Mouse (Mus musculus) urinary bladder, postnatal 10 days (tissue): ENCODE data around the gene Sorcs2.

ENCODE experiments used
- DNase-seq: peaks from one replicate; pipeline ENCODE4 v3.0.0; 2022; ENCODE audit warnings: low spot score

Sorcs2 gene

GRCm38 (mm10) chr5:36358161-36358560 is 39.8 kb downstream of the Sorcs2 start:
- no peak for DNase-seq

DNA sequence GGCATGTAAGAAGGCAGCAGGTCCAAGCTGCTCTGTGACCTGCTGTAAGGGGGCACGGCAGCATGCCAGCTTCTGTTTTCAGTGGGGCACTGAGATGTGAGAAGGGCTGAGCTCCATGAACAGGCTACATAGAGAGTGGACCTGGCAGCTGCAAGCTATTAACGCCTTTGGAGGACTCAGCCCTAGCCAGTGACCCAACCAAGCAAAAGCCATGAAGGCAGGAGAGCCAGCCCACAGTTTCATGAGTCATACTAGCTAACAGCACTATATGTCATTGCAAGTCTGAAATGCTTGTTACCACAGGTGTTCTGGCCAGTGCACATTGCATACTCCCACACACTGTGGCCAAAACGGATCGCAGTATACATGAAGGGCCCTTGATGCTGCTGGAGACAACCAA is 41.3 kb downstream of the Sorcs2 start:
- no peak for DNase-seq

DNA sequence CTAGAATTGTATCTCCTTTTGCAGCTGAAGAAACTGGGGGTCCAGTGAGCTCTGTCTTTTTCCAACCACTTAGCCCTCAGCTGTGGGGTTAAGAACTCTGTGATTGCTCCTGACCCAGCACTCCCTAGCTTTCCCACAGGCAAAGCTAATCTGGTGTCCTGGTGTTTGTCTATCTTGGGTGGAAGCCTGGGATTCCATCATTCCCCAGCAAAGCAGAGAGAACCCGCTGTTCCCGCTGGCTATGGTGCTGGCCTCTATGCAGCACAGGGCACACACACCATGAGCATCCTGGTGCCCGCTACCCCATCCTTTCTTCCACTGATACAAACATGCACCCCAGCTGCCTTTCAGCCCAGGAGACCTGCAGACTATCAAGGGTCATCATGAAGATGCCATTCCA is 42.3 kb downstream of the Sorcs2 start:
- DNase-seq, result no peak

GRCm38 (mm10) chr5:36353679-36354078 is 44.3 kb downstream of the Sorcs2 start:
- no peak for DNase-seq

DNA sequence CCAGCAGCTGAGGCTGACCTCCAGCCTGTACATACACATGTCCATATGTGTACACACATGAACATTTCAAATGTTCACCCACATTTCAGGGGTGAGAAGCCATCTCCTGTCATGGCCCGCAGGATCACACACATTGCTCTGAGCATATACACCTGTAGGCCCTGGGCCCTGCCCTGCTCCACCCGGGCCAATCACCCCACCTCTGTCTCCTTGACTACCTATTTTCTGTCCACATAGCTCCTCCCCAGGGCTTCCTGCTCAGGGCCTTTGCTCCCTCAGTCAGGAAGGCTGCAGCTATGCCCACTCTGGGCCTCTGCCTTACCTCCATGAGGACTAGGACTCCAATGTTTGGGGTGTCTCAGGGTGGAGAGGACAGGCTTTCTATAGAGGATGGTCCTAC is 44.7 kb downstream of the Sorcs2 start:
- DNase-seq, result no peak

DNA sequence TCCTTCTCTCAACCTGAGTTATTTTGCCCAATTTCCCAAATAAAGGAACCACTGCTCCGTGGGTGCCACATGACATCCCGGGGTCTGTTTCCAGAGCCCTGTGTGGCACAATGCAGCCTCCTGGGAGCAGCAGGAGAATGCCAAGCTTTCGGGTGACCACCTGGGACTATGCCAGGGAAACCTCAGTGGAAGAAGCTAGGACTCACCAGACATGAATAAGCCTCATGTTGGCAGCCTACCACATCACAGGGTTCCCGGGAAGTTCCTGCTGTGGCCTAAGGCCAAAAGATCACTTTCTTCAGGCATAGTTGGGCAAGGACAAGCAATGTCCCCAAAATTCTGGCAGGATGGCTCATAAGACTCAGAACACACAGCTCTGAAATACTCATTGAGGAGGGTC is 51.2 kb downstream of the Sorcs2 start:
- no peak for DNase-seq

GRCm38 (mm10) chr5:36339283-36339682 is 58.7 kb downstream of the Sorcs2 start:
- DNase-seq, result no peak

DNA sequence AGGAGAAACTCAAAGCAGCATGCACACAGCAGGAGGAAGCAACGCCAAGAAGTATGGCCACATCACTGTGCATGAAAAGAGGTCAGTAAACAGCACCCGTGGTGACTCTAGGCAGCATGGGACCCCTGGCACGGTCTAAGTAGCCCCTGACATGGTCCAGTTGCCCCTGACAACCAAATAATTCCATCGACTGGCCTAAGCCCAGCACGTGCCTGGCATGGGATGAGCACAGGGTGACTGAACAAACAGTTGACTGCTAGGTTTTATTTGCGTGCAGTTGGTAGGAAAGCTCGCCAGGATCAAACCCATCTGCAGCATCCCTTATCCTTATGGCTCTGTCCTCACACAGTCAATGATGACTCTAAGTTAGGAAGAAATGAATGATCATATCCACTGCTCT is 61.7 kb downstream of the Sorcs2 start:
- no peak for DNase-seq

- DNase-seq, result no peak
These were observed 62.3 kb downstream of the Sorcs2 start for GRCm38 (mm10) chr5:36335661-36336060.

- no peak for DNase-seq
These were observed 63.7 kb downstream of the Sorcs2 start for GRCm38 (mm10) chr5:36334227-36334626.

GRCm38 (mm10) chr5:36330472-36331155 is 67.3 kb downstream of the Sorcs2 start:
- no peak for DNase-seq

DNA sequence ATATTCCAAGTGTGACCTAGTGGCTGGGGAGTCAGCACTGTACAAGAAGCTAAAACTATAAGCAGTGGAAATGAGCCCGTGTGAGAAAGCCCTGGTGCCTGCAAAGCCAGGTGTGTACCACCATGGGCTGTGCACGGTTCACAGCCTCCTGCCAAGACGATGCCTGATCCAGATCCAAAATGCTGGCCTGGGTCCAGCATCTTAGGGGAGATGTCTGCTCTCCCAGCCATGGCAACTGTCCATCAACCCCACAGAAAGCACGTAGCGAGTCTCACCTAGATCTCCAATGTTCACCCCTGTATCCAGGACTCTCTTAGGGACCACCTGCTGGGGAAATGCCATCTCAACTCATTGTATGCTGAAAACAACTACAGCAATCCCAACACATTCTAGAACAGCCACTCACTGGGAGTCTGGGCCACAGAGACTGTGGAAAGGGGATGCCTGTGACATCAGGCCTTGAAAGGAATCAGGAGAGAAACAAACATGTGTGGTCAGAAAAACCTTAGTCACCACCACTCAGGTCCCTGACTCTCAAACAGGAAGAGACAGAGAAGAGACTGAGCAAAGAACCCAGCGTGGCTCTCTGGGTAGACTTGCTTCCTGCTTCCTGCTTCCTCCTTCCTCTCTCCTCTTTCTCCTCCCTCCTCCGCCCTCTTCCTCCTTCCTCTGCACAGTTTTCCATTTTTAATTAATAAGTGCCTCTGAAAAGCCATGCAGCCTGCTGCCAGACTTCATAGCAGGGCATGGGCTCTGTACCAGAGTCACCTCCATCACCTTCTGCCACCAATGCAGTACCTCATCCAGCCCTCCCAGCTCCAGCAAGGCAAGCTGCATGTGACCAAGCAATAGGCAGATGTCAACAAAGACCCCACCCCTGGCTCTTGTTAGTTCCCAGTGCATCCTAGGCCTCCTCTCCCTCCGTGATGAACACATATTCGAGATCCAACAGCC is 71.6 kb downstream of the Sorcs2 start:
- no peak for DNase-seq

GRCm38 (mm10) chr5:36324140-36324572 is 73.8 kb downstream of the Sorcs2 start:
- DNase-seq, result no peak

- DNase-seq, result peak; percentile 47
These were observed 74.4 kb downstream of the Sorcs2 start for GRCm38 (mm10) chr5:36323526-36323925.

- DNase-seq, result no peak
These were observed 76.4 kb downstream of the Sorcs2 start for GRCm38 (mm10) chr5:36321581-36321980.

GRCm38 (mm10) chr5:36320667-36321066 is 77.3 kb downstream of the Sorcs2 start:
- no peak for DNase-seq

GRCm38 (mm10) chr5:36317641-36318368 is 80.1 kb downstream of the Sorcs2 start:
- no peak for DNase-seq

DNA sequence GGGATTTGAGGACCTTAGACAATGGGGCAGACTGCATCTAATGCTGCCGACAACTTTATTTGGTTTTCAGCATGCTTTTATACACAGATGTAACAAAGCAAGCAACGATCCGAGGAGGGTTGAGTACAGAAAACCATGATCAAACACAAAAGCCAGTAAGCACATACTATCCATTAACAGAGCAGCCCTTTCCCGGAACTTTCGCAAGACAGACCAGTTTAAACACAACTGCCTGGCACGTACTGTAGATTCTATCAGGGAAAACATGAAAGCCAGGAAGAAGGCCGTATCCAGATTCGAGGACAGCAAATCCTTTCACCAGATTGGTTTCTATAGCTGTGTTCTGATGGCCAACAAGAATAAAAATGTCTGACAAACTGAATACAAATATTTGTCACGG is 82.8 kb downstream of the Sorcs2 start:
- DNase-seq, result no peak

- no peak for DNase-seq
These were observed 84.4 kb downstream of the Sorcs2 start for GRCm38 (mm10) chr5:36313353-36314079.

DNA sequence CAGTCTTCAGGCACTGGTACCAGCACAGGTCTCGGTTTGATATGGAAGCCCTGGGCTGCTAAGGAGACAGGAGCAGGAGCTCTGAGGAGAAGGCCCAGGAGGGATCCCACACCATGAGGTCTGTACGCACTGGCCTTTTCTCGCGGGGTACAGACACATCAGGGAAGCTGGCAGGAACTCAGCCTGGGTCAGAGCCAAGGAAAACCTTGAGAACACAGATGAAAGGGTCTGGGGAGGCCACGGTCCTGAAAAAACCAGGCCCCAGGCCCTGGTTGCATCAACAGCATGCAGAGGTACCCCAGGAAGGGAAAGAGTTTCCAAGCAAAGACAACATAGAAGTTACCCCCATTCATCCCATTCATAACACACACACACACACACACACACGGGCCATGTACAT is 85.0 kb downstream of the Sorcs2 start:
- DNase-seq, result no peak

DNA sequence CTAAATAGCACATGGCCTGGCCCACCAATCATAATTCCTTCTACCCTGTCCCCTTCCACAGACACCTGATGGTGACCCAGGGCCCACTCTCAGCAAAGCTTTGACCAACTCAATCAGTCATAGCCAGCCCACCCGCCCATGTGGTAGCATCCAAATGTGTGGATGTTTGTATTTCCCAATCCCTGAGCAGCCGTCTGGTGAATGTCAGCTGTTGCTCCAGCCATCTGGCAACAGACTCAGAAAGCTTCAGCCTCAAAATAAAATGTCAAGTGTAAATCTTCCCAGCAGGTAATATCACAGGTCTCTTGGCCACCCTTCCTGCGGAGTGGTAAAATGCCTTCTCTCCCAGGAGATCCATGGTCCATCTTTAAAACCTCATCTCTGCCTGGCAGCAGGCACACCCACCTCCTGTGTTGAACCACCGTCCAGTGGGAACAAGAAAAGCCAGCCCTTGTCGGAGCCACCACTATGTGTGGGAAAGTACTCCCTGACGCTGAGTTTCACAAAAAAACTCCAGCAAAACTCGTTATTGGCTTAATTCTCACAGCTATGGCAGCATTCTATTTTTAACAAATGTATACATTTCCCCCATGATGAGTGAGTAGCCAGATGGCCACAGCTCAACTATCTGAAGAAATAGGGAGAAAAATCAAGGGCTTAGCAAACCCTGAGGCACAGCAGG is 93.5 kb downstream of the Sorcs2 start:
- DNase-seq, result no peak
